Mouse (Mus musculus) ES-E14 (cell line): ENCODE measurements around the gene Bsn.

Source experiments
- CHD2 ChIP-seq: IDR thresholded peaks from 2 replicates; pipeline ENCODE4 v1.6.1; 2014; ENCODE audit warnings: mild to moderate bottlenecking, low read depth, low read length, inconsistent platforms
- HCFC1 ChIP-seq: IDR thresholded peaks from 2 replicates; pipeline ENCODE4 v1.6.1; 2012; ENCODE audit warnings: low read length, inconsistent platforms, borderline replicate concordance; ENCODE audit not compliant: insufficient read depth
- MAFK ChIP-seq: IDR thresholded peaks from 2 replicates; pipeline ENCODE4 v1.6.1; 2014; ENCODE audit warnings: mild to moderate bottlenecking, low read depth, low read length, inconsistent platforms; ENCODE audit not compliant: insufficient read depth
- ZC3H11A ChIP-seq: IDR thresholded peaks from 2 replicates; pipeline ENCODE4 v1.6.1; 2012; ENCODE audit warnings: low read depth, mild to moderate bottlenecking, inconsistent platforms, low read length, borderline replicate concordance
- ZNF384 ChIP-seq: IDR thresholded peaks from 2 replicates; pipeline ENCODE4 v1.6.1; 2012; ENCODE audit warnings: low read depth, low read length, inconsistent platforms

DNA sequence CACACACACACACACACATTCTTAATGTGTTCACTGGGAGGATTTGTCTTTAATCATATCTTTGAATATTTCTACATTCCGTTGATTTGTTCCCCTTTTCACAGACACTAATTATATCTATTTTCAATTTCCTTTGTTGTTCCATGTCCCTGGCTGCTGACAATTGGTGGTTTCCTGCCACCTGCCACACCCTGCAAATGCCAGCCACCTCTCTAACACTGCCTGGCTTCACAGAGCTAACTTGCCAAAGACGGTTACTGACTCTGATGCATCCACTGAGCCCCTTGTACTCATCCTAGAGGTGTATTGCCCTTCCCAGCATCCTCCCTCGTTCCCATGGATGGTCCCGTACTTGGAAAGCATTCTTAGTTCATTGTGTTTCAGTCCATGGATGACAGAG is 43.7 kb downstream of the Bsn start:
- TF ChIP-seq ZC3H11A (no peak), ZNF384 (no peak), CHD2 (no peak), HCFC1 (no peak), MAFK (no peak)
